Mouse (Mus musculus): Measurements from ENCODE around the gene Cd300lg.

DNA sequence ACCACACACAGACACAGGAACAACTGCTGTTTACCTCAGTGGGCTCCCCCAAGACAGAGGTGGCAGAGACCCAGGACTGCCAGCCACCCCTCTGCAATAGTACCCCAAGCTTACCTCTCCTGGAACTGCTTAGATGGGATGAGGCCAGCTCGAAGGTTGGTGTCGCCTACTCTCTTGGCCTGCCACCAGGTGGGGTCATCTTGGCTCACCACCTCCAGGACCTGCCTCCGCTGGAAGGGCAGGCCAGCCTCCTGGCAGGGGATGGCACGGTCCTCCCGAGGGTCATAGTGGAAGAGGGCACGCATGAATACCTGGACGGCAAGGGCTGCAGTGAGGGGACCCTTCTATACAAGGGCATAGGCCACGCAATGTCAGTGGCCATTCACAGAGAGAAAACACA lies 28.1 kb upstream of the Cd300lg start:
- no peak for TF ChIP-seq CTCF (IDR thresholded peaks at IDR 0.05; ENCODE audit: control insufficient read depth, insufficient read depth, insufficient read length)
- TF ChIP-seq USF1 (IDR thresholded peaks at IDR 0.05; ENCODE audit: low read depth), result no peak
- no peak for TF ChIP-seq CEBPB (IDR thresholded peaks at IDR 0.05; ENCODE audit: low read depth)
- TF ChIP-seq MAX (IDR thresholded peaks at IDR 0.05), result no peak
- TF ChIP-seq MYOD1 (IDR thresholded peaks at IDR 0.05; ENCODE audit: control insufficient read depth, insufficient read length, low read depth), result no peak
- no peak for TF ChIP-seq MYOG (IDR thresholded peaks at IDR 0.05; ENCODE audit: control insufficient read depth, extremely low read depth, insufficient read length)

Measured in C2C12 (cell line).